Mouse (Mus musculus): ENCODE results near the gene Ceacam18. TPM values are rescaled to one million over a fixed set of nuclear protein-coding genes. Genes with fewer than 3 reads are reported as not detected.
A peak's percentile ranks its signal among the peaks of the same experiment; 100 is the strongest.
"Not testable (repeated sequence)": the region's sequence is repeated elsewhere in the genome, so short reads cannot be mapped to it uniquely, and the experiment has no call there.

Ceacam18 gene
- polyA plus RNA-seq, 1 experiment from 2014 or later = not detected

- H3K9ac ChIP-seq (ENCODE audit: low read depth, low read length) = peak overlapping the region; percentile 72
- no peak for ATAC-seq (replicated peaks; ENCODE audit: insufficient number of reproducible peaks, low FRiP score, low TSS enrichment)
- H3K27me3 ChIP-seq (ENCODE audit: control insufficient read depth, insufficient read depth, low read length) = no peaks in the 10 kb centered on the region
- peak overlapping the region; percentile 59 for H3K4me3 ChIP-seq (ENCODE audit: low read depth, low read length)
- 19% methylated on average over 10 of the region's 10 CpGs for whole genome bisulfite sequencing (ENCODE audit: insufficient replicate concordance)
- H3K27ac ChIP-seq (ENCODE audit: low read depth, low read length) = no peak overlapping the region
- H3K4me2 ChIP-seq = peak overlapping the region; percentile 85
- H3K36me3 ChIP-seq (ENCODE audit: control insufficient read depth, insufficient read depth, low read length) = peaks cover 24% of the 10 kb centered on the region
- peaks cover 6% of the 10 kb centered on the region for H3K4me1 ChIP-seq (ENCODE audit: control insufficient read depth, insufficient read depth, low read length)
- H3K9me3 ChIP-seq (replicated peaks; ENCODE audit: control insufficient read depth, low read length) = no peaks in the 10 kb centered on the region; the same call in 1 of the 2 replicates
Observed at GRCm38 (mm10) chr7:43672581-43673260, 38.2 kb downstream of the Ceacam18 start.

DNA sequence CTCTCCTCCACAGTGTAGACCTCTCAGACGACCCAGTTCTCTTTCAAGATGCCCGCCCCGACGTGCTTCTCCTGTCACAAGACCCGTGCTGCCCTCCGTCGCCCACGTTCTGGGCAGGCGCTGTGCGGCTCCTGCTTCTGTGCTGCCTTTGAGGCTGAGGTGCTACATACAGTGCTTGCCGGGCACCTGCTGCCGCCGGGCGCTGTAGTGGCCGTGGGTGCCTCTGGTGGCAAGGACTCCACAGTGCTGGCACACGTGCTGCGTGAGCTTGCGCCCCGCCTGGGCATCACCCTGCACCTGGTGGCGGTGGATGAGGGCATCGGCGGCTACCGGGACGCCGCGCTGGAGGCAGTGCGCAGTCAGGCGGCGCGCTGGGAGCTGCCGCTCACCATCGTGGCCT is 40.6 kb downstream of the Ceacam18 start:
- Histone ChIP-seq H3K27ac (ENCODE audit: low read depth, low read length) (no peak overlapping the region), H3K4me1 (ENCODE audit: control insufficient read depth, insufficient read depth, low read length) (peaks cover 6% of the 10 kb centered on the region), H3K36me3 (ENCODE audit: control insufficient read depth, insufficient read depth, low read length) (peaks cover 27% of the 10 kb centered on the region), H3K27me3 (ENCODE audit: control insufficient read depth, insufficient read depth, low read length) (no peaks in the 10 kb centered on the region), H3K4me3 (ENCODE audit: low read depth, low read length) (no peak overlapping the region), H3K9me3 (replicated peaks; ENCODE audit: control insufficient read depth, low read length) (no peaks in the 10 kb centered on the region; the same call in 1 of the 2 replicates), H3K4me2 (no peak overlapping the region), H3K9ac (ENCODE audit: low read depth, low read length) (no peak overlapping the region)
- ATAC-seq (replicated peaks; ENCODE audit: insufficient number of reproducible peaks, low FRiP score, low TSS enrichment) = no peak
- WGBS (ENCODE audit: insufficient replicate concordance) = 86% methylated on average over 32 of the region's 32 CpGs

DNA sequence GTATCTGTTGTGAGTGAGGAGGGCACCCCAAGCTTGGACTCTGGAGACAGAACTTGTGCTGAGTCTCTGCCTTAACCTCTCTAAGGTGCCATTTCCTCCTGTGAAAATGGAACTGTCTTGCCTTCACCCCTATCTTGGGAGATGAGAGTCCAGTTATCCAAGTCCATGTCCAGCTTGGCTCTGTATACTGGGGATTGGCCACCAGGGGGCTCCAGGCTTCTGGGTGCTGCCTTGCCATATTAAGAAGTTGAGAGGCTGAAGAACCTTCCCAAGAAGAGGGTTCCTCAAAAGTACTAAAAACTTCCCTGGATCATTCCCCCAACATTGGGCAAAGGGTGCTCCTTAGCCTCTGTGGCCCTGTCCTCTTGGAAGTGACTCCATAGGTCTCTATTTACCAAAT is 44.0 kb downstream of the Ceacam18 start:
- Histone ChIP-seq H3K27ac (ENCODE audit: low read depth, low read length) (no peak overlapping the region), H3K4me2 (no peak overlapping the region), H3K27me3 (ENCODE audit: control insufficient read depth, insufficient read depth, low read length) (no peaks in the 10 kb centered on the region), H3K9me3 (replicated peaks; ENCODE audit: control insufficient read depth, low read length) (no peaks in the 10 kb centered on the region; the same call in 1 of the 2 replicates), H3K9ac (ENCODE audit: low read depth, low read length) (no peak overlapping the region), H3K4me3 (ENCODE audit: low read depth, low read length) (no peak overlapping the region), H3K36me3 (ENCODE audit: control insufficient read depth, insufficient read depth, low read length) (peaks cover 27% of the 10 kb centered on the region), H3K4me1 (ENCODE audit: control insufficient read depth, insufficient read depth, low read length) (no peaks in the 10 kb centered on the region)
- no peak for ATAC-seq (replicated peaks; ENCODE audit: insufficient number of reproducible peaks, low FRiP score, low TSS enrichment)

GRCm38 (mm10) chr7:43680960-43681359 is 46.5 kb downstream of the Ceacam18 start:
- H3K36me3 ChIP-seq (ENCODE audit: control insufficient read depth, insufficient read depth, low read length) = peaks cover 20% of the 10 kb centered on the region
- WGBS (ENCODE audit: insufficient replicate concordance) = 24% methylated on average over 5 of the region's 5 CpGs
- no peaks in the 10 kb centered on the region; the same call in 1 of the 2 replicates for H3K9me3 ChIP-seq (replicated peaks; ENCODE audit: control insufficient read depth, low read length)
- no peaks in the 10 kb centered on the region for H3K27me3 ChIP-seq (ENCODE audit: control insufficient read depth, insufficient read depth, low read length)
- no peak for ATAC-seq (replicated peaks; ENCODE audit: insufficient number of reproducible peaks, low FRiP score, low TSS enrichment)
- no peak overlapping the region for H3K27ac ChIP-seq (ENCODE audit: low read depth, low read length)
- no peaks in the 10 kb centered on the region for H3K4me1 ChIP-seq (ENCODE audit: control insufficient read depth, insufficient read depth, low read length)
- H3K9ac ChIP-seq (ENCODE audit: low read depth, low read length) = no peak overlapping the region
- H3K4me2 ChIP-seq = no peak overlapping the region
- no peak overlapping the region for H3K4me3 ChIP-seq (ENCODE audit: low read depth, low read length)

- H3K9me3 ChIP-seq (replicated peaks; ENCODE audit: control insufficient read depth, low read length); H3K4me1 ChIP-seq (ENCODE audit: control insufficient read depth, insufficient read depth, low read length); H3K27ac ChIP-seq (ENCODE audit: low read depth, low read length); H3K4me2 ChIP-seq; H3K4me3 ChIP-seq (ENCODE audit: low read depth, low read length); ATAC-seq (replicated peaks; ENCODE audit: insufficient number of reproducible peaks, low FRiP score, low TSS enrichment); H3K27me3 ChIP-seq (ENCODE audit: control insufficient read depth, insufficient read depth, low read length); H3K9ac ChIP-seq (ENCODE audit: low read depth, low read length); H3K36me3 ChIP-seq (ENCODE audit: control insufficient read depth, insufficient read depth, low read length): not testable (repeated sequence)
- 14% methylated on average over 1 of the region's 1 CpGs for WGBS (ENCODE audit: insufficient replicate concordance)
Observed at GRCm38 (mm10) chr7:43682511-43682910, 48.0 kb downstream of the Ceacam18 start.

DNA sequence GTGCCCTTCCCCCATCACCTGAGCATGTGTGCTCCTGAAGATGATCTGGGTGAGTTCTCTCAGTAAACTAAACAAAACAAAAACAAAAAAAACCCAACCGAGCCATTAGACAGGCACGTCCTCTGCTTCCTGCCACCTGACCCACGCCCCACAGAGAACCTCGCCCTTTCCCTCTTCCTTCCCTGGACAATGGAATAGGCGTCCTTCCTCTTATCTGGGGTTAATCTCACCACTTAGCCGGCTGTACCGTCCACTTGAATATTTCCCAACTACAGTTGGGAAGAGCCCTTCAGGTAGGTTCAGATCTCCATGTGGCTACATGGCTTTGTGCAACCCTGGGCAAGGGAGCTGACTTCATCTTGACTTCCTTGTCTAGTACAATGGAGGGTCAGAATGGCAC is 50.6 kb downstream of the Ceacam18 start:
- no peak overlapping the region for H3K9ac ChIP-seq (ENCODE audit: low read depth, low read length)
- WGBS (ENCODE audit: insufficient replicate concordance) = 39% methylated on average over 7 of the region's 7 CpGs
- no peaks in the 10 kb centered on the region for H3K27me3 ChIP-seq (ENCODE audit: control insufficient read depth, insufficient read depth, low read length)
- no peaks in the 10 kb centered on the region for H3K4me1 ChIP-seq (ENCODE audit: control insufficient read depth, insufficient read depth, low read length)
- H3K4me2 ChIP-seq = no peak overlapping the region
- no peak for ATAC-seq (replicated peaks; ENCODE audit: insufficient number of reproducible peaks, low FRiP score, low TSS enrichment)
- no peak overlapping the region for H3K27ac ChIP-seq (ENCODE audit: low read depth, low read length)
- H3K9me3 ChIP-seq (replicated peaks; ENCODE audit: control insufficient read depth, low read length) = no peaks in the 10 kb centered on the region
- no peaks in the 10 kb centered on the region for H3K36me3 ChIP-seq (ENCODE audit: control insufficient read depth, insufficient read depth, low read length)
- no peak overlapping the region for H3K4me3 ChIP-seq (ENCODE audit: low read depth, low read length)

- Histone ChIP-seq H3K27ac (ENCODE audit: low read depth, low read length) (no peak within 1 kb of the TSS), H3K36me3 (ENCODE audit: control insufficient read depth, insufficient read depth, low read length) (no peaks in the 10 kb centered on the region), H3K9me3 (replicated peaks; ENCODE audit: control insufficient read depth, low read length) (no peaks in the 10 kb centered on the region), H3K27me3 (ENCODE audit: control insufficient read depth, insufficient read depth, low read length) (no peaks in the 10 kb centered on the region), H3K9ac (ENCODE audit: low read depth, low read length) (no peak within 1 kb of the TSS), H3K4me3 (ENCODE audit: low read depth, low read length) (no peak within 1 kb of the TSS), H3K4me1 (ENCODE audit: control insufficient read depth, insufficient read depth, low read length) (no peaks in the 10 kb centered on the region), H3K4me2 (no peak within 1 kb of the TSS)
- no peak for ATAC-seq (replicated peaks; ENCODE audit: insufficient number of reproducible peaks, low FRiP score, low TSS enrichment)
Observed at GRCm38 (mm10) chr7:43690118-43690517, 55.6 kb downstream of the Ceacam18 start, which contains the start of gene Klk14. Gene Klk14, plus strand, starts transcription at chr7:43690418.

Other genes starting within 250 kb of the Ceacam18 start
- gene Siglecg, start 226.5 kb upstream of the Ceacam18 start, polyA plus RNA-seq (2014; fragmentation: Nextera tagmentation; extraction: Ambion mirVana) = 0.24 TPM in 1 of 2 replicates, not detected in the other
- gene Lim2, start 207.0 kb upstream of the Ceacam18 start, polyA plus RNA-seq (2014; fragmentation: Nextera tagmentation; extraction: Ambion mirVana) = not detected in 2 replicates
- gene Nkg7, start 197.6 kb upstream of the Ceacam18 start, polyA plus RNA-seq (2014; fragmentation: Nextera tagmentation; extraction: Ambion mirVana) = 0.82 TPM in 1 of 2 replicates, not detected in the other
- not detected in 2 replicates for gene Cldnd2, start 193.9 kb upstream of the Ceacam18 start, polyA plus RNA-seq (2014; fragmentation: Nextera tagmentation; extraction: Ambion mirVana)
- 538 and 556 TPM in 2 replicates for gene Etfb, start 190.6 kb upstream of the Ceacam18 start, polyA plus RNA-seq (2014; fragmentation: Nextera tagmentation; extraction: Ambion mirVana)
- not detected in 2 replicates for gene Gm45233, start 190.6 kb upstream of the Ceacam18 start, polyA plus RNA-seq (2014; fragmentation: Nextera tagmentation; extraction: Ambion mirVana)
- gene Vsig10l, start 171.6 kb upstream of the Ceacam18 start, polyA plus RNA-seq (2014; fragmentation: Nextera tagmentation; extraction: Ambion mirVana) = 0.99 and 1.9 TPM in 2 replicates
- gene Iglon5, start 144.6 kb upstream of the Ceacam18 start, polyA plus RNA-seq (2014; fragmentation: Nextera tagmentation; extraction: Ambion mirVana) = 0.10 and 0.11 TPM in 2 replicates
- not detected in 2 replicates for gene 4931406B18Rik, start 128.8 kb upstream of the Ceacam18 start, polyA plus RNA-seq (2014; fragmentation: Nextera tagmentation; extraction: Ambion mirVana)
- 0.44 and 0.79 TPM in 2 replicates for gene Cd33, start 90.3 kb upstream of the Ceacam18 start, polyA plus RNA-seq (2014; fragmentation: Nextera tagmentation; extraction: Ambion mirVana)
- 1.2 and 1.9 TPM in 2 replicates for gene Zfp658, start 72.5 kb upstream of the Ceacam18 start, polyA plus RNA-seq (2014; fragmentation: Nextera tagmentation; extraction: Ambion mirVana)
- gene Zfp719, start 55.1 kb upstream of the Ceacam18 start, polyA plus RNA-seq (2014; fragmentation: Nextera tagmentation; extraction: Ambion mirVana) = 8.0 TPM in 2 replicates
- 0.21 TPM in 1 of 2 replicates, not detected in the other for gene Zfp819, start 27.5 kb upstream of the Ceacam18 start, polyA plus RNA-seq (2014; fragmentation: Nextera tagmentation; extraction: Ambion mirVana)
- gene Siglece, start 25.5 kb downstream of the Ceacam18 start, polyA plus RNA-seq (2014; fragmentation: Nextera tagmentation; extraction: Ambion mirVana) = 0.23 and 0.37 TPM in 2 replicates
- gene Ctu1, start 37.3 kb downstream of the Ceacam18 start, polyA plus RNA-seq (2014; fragmentation: Nextera tagmentation; extraction: Ambion mirVana) = 4.2 and 5.1 TPM in 2 replicates
- gene Klk14, start 55.7 kb downstream of the Ceacam18 start, polyA plus RNA-seq (2014; fragmentation: Nextera tagmentation; extraction: Ambion mirVana) = not detected in 2 replicates
- 0.70 and 0.83 TPM in 2 replicates for gene Klk13, start 77.9 kb downstream of the Ceacam18 start, polyA plus RNA-seq (2014; fragmentation: Nextera tagmentation; extraction: Ambion mirVana)
- gene Klk12, start 134.2 kb downstream of the Ceacam18 start, polyA plus RNA-seq (2014; fragmentation: Nextera tagmentation; extraction: Ambion mirVana) = not detected in 2 replicates
- not detected in 2 replicates for gene Klk11, start 139.9 kb downstream of the Ceacam18 start, polyA plus RNA-seq (2014; fragmentation: Nextera tagmentation; extraction: Ambion mirVana)
- gene Klk10, start 146.3 kb downstream of the Ceacam18 start, polyA plus RNA-seq (2014; fragmentation: Nextera tagmentation; extraction: Ambion mirVana) = 0.26 TPM in 1 of 2 replicates, not detected in the other
- not detected in 2 replicates for gene Klk9, start 157.2 kb downstream of the Ceacam18 start, polyA plus RNA-seq (2014; fragmentation: Nextera tagmentation; extraction: Ambion mirVana)
- gene Klk8, start 162.9 kb downstream of the Ceacam18 start, polyA plus RNA-seq (2014; fragmentation: Nextera tagmentation; extraction: Ambion mirVana) = 26.3 and 32.1 TPM in 2 replicates
- gene Klk7, start 176.6 kb downstream of the Ceacam18 start, polyA plus RNA-seq (2014; fragmentation: Nextera tagmentation; extraction: Ambion mirVana) = 0.09 TPM in 1 of 2 replicates, not detected in the other
- gene Klk6, start 189.8 kb downstream of the Ceacam18 start, polyA plus RNA-seq (2014; fragmentation: Nextera tagmentation; extraction: Ambion mirVana) = not detected in 2 replicates
- not detected in 2 replicates for gene Klk5, start 207.3 kb downstream of the Ceacam18 start, polyA plus RNA-seq (2014; fragmentation: Nextera tagmentation; extraction: Ambion mirVana)
- not detected in 2 replicates for gene Klk4, start 246.5 kb downstream of the Ceacam18 start, polyA plus RNA-seq (2014; fragmentation: Nextera tagmentation; extraction: Ambion mirVana)